Mouse (Mus musculus) hindbrain, embryonic 10.5 days (tissue): ENCODE measurements at regions not wholly inside any gene's neighbourhood (a gene's known extent, or its start where the extent isn't known, plus 50 kb on each side); places are given as distances from the start of the nearest gene placed in this dataset.

Experiments used
- DNase-seq: peaks from one replicate; pipeline ENCODE4 v3.0.0-alpha.2; 2017; ENCODE audit warnings: low spot score
- H3K27ac ChIP-seq: fragments of 300-500 bp; sonication (generic); 2 replicates; pipeline ENCODE4 v1.5.1; 2016; ENCODE audit warnings: mild to moderate bottlenecking, moderate library complexity
- H3K27me3 ChIP-seq: fragments of 300-500 bp; sonication (generic); 2 replicates; pipeline ENCODE4 v1.6.1; 2016; ENCODE audit warnings: mild to moderate bottlenecking; ENCODE audit not compliant: poor library complexity, insufficient read depth, severe bottlenecking
- H3K36me3 ChIP-seq: fragments of 300-500 bp; sonication (generic); 2 replicates; pipeline ENCODE4 v1.6.1; 2016; ENCODE audit warnings: mild to moderate bottlenecking, moderate library complexity
- H3K4me1 ChIP-seq: fragments of 300-500 bp; sonication (generic); replicated peaks from 2 replicates; pipeline ENCODE4 v1.6.1; 2016; ENCODE audit warnings: mild to moderate bottlenecking
- H3K4me3 ChIP-seq: fragments of 300-500 bp; sonication (generic); 2 replicates; pipeline ENCODE4 v1.5.1; 2016; ENCODE audit warnings: mild to moderate bottlenecking, moderate library complexity
- H3K9me3 ChIP-seq: fragments of 300-500 bp; sonication (generic); 2 replicates; pipeline ENCODE4 v1.6.1; 2016; ENCODE audit warnings: mild to moderate bottlenecking, moderate library complexity
- WGBS: fragments of 180-500 bp; shearing (Covaris S2); methylation state at CpG from one replicate; pipeline ENCODE4 v1.1.7; 2016; 5-methylcytosine and 5-hydroxymethylcytosine counted together

DNA sequence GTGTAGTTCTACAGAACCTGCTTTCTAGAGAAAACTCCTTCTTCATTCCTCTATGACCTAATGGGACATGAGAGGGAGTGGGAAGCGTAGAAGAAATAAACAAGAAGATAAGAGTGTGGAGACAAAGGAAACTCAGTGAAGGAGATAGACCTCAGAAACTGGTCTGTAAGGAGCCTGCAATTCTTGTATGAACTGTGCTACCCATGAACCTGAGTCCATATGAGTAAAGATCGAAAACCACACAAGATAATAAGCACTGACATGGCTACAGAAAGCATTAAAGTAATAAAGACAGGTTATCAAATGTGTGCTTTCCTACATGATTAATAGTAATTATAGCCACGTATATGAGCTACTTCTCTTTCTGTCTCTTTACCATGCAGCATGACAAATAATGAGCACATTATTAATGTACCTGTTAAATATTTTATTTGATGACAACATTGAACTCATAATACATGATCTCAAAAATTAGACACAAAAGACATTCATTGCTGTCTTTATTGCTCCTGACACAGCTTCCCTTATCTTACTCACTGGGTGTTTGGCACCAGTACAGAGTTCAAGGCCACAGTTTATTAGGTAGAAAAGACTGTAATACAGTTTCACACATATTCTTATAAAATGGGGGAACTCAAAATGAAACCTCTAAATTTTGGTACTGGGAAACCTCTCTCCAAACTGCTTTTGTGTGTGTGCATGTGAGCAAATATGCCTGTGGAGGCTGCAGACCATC is 67.0 kb upstream of the Tle4 start:
- no peak for DNase-seq

DNA sequence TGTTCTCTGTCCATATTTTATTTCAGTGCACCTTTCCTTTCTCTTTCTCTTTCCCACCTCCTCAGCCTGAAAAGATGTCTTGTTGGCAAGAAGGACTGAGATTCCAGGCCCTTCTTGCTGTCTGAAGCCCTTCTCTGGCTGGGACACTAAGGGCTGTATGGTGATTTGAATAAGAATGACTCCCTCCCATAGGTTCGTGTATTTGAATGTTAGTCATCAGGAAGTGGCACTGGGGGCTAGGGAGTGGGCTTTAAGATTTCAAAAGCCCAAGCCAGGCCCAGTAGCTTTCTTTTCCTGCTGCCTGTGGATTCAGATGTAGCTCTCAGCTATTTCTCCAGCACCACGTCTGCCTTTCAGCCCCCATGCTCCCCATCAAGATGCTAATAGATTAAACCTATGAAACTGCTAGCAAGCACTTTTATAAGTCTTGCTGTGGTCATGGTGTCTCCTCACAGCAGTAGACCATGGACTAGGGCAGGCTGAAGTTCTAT is 66.3 kb upstream of the Tle4 start:
- WGBS, result 57% methylated on average over 2 of the region's 2 CpGs
- no peak for DNase-seq
- H3K27ac ChIP-seq, result no peak overlapping the region
- no peaks in the 10 kb centered on the region for H3K9me3 ChIP-seq
- H3K4me3 ChIP-seq, result no peak overlapping the region
- H3K4me1 ChIP-seq, result peaks cover 6% of the 10 kb centered on the region; the same call in 1 of the 2 replicates
- H3K36me3 ChIP-seq, result no peaks in the 10 kb centered on the region
- peaks cover 13% of the 10 kb centered on the region; the same call in 1 of the 2 replicates for H3K27me3 ChIP-seq

More for the DNA sequence above, 67.0 kb upstream of the Tle4 start:
- H3K36me3 ChIP-seq, result no peaks in the 10 kb centered on the region
- H3K27ac ChIP-seq, result no peak overlapping the region
- WGBS, result 91% methylated on average over 3 of the region's 3 CpGs
- peaks cover 6% of the 10 kb centered on the region; the same call in 1 of the 2 replicates for H3K4me1 ChIP-seq
- no peak overlapping the region for H3K4me3 ChIP-seq
- peaks cover 13% of the 10 kb centered on the region; the same call in 1 of the 2 replicates for H3K27me3 ChIP-seq
- H3K9me3 ChIP-seq, result no peaks in the 10 kb centered on the region

DNA sequence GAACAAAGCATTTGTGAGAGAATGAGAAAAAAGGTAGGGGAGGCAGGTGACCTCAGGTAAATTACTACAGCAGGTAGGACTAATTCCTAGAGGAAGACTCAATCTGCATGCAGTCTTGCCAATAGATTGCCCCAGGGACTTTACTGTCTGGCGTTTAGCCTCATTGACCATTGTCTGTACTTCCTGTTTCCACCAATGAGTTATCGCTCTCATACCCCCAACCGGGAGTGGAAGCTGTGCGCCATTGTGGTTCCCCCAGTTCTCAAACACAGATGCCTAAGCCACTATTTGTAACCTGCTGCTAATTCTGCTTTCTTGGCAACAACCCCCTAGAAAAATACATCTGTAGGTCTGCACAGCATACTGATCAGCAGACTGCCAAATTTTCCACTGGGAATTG is 65.5 kb upstream of the Tle4 start:
- DNase-seq, result no peak
- Histone ChIP-seq H3K27me3 (peaks cover 6% of the 10 kb centered on the region; the same call in 1 of the 2 replicates), H3K36me3 (no peaks in the 10 kb centered on the region), H3K9me3 (no peaks in the 10 kb centered on the region), H3K4me3 (no peak overlapping the region), H3K27ac (no peak overlapping the region), H3K4me1 (peaks cover 6% of the 10 kb centered on the region; the same call in 1 of the 2 replicates)
- 75% methylated on average over 4 of the region's 4 CpGs for WGBS

DNA sequence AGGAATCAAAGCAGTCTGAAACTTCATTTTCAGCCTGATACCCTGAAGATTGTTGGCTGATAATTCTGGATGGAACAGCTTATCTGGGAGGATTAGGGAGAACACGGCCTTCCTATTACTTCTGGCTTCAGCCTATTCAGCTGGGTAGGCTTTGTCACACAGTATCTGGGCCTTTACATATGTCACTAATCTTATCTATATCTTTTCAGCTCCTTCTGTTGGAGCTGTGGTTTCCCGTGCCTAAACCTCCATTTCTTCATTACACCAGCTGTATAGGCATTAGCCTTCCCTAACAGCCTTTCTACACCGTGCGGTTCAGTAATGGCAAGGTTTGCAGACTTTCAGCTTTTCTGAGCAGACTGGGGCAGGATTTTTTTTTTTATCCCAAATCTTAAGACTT is 61.9 kb upstream of the Tle4 start:
- Histone ChIP-seq H3K4me1 (peaks cover 6% of the 10 kb centered on the region; the same call in 1 of the 2 replicates), H3K27me3 (0 out of 2 replicates have a peak, but pooled peaks cover 3% of the 10 kb centered on the region), H3K4me3 (no peak overlapping the region), H3K9me3 (no peaks in the 10 kb centered on the region), H3K36me3 (no peaks in the 10 kb centered on the region), H3K27ac (no peak overlapping the region)
- DNase-seq, result no peak
- 85% methylated on average over 4 of the region's 4 CpGs for WGBS

DNA sequence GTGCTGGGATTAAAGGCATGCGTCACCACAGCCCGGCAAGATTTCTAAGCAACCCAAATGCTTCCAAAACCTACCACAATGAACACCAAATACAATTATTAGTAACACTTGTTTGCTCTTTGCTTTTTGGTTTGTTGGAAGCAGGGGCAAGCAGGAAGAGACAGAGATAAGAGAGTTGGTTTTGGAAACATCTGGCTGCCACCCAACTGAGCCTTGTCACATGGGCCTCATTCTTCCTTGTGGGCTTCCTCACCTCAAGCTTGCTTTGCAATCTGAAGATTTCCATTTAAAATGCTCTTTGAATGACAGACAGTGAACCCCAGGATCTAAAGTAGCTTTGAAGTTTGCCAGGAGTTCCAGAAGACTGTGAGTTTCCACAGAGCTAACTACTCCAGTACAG is 60.6 kb upstream of the Tle4 start:
- WGBS, result 96% methylated on average over 2 of the region's 2 CpGs
- H3K9me3 ChIP-seq, result no peaks in the 10 kb centered on the region
- no peaks in the 10 kb centered on the region for H3K27me3 ChIP-seq
- no peaks in the 10 kb centered on the region for H3K4me1 ChIP-seq
- no peak overlapping the region for H3K27ac ChIP-seq
- no peak overlapping the region for H3K4me3 ChIP-seq
- DNase-seq, result no peak
- no peaks in the 10 kb centered on the region for H3K36me3 ChIP-seq

DNA sequence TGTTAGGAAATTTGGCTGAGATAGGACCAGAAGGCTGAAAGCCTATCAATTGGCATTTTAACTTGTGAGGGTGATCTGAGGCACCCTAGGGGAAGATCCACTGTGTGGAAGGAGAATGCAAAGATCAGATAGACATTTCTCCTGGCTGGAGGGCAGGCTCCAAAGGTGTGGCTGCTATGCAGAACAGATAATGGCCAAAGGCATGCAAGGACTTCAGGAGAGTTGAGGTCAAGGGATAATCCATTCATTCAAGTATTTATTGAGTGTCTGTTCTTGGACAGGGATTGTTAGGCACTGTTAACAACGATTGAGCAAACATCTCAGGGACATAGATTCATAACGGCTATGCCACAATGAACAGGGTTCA is 58.2 kb upstream of the Tle4 start:
- no peaks in the 10 kb centered on the region for H3K36me3 ChIP-seq
- H3K4me3 ChIP-seq, result no peak overlapping the region
- no peaks in the 10 kb centered on the region for H3K9me3 ChIP-seq
- no peak for DNase-seq
- 83% methylated on average over 2 of the region's 2 CpGs for WGBS
- H3K27me3 ChIP-seq, result no peaks in the 10 kb centered on the region
- no peaks in the 10 kb centered on the region for H3K4me1 ChIP-seq
- no peak overlapping the region for H3K27ac ChIP-seq

DNA sequence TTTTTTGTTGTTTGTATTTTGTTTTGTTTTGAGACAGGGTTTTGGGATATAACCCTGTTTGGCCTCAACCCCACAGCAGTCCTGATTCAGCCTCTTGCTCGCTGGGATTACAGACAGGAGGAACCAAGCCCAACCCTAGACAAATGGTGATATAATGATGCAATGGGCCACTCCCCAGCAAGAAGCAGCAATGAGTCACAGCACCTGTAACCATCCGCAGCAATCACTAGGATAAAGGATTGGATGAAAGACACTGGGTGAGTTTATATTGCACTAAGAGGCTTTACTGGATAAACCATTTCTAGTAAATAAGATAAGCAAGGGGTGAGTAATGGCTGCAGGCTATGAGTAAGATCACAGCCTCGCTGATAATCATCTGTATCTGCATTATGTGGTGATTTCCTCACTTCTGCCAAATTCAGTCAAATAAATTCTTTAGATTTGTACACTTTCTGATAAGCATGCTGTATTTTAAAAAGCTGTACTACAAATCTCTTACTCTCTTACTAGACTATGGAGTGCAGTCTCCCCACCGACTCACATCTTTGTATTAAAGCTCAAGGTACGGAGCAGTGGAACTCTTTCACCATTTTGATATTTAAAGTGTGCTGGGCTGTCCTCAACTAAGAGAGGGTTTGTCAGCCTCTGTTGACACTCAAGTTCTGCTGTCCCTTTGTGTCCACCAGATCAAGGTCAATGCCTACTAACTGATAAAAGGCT is 57.6 kb upstream of the Tle4 start:
- Histone ChIP-seq H3K27ac (no peak overlapping the region), H3K36me3 (no peaks in the 10 kb centered on the region), H3K27me3 (no peaks in the 10 kb centered on the region), H3K4me1 (no peaks in the 10 kb centered on the region), H3K9me3 (no peaks in the 10 kb centered on the region), H3K4me3 (no peak overlapping the region)
- WGBS, result 82% methylated on average over 5 of the region's 5 CpGs
- DNase-seq, result no peak
